Mouse (Mus musculus): ENCODE measurements around the gene Mettl18. TPM values are rescaled to one million over a fixed set of nuclear protein-coding genes. Genes with fewer than 3 reads are reported as not detected.
A peak's percentile ranks its signal among the peaks of the same experiment; 100 is the strongest.
"Not testable (repeated sequence)": the region's sequence is repeated elsewhere in the genome, so short reads cannot be mapped to it uniquely, and the experiment has no call there.

Mettl18 gene
- 1 to 10 TPM; 2.9 to 3.5 TPM for total RNA-seq (2021)
- long read RNA-seq, experiment 1, partial matches to known transcripts = 0 of 4 reads
- long read RNA-seq, experiment 1, other reads (novel, unspliced or antisense) = 0 of 4 reads
- long read RNA-seq, experiment 2, partial matches to known transcripts = 0 of 2 reads
- long read RNA-seq, experiment 2, other reads (novel, unspliced or antisense) = 0 of 2 reads

DNA sequence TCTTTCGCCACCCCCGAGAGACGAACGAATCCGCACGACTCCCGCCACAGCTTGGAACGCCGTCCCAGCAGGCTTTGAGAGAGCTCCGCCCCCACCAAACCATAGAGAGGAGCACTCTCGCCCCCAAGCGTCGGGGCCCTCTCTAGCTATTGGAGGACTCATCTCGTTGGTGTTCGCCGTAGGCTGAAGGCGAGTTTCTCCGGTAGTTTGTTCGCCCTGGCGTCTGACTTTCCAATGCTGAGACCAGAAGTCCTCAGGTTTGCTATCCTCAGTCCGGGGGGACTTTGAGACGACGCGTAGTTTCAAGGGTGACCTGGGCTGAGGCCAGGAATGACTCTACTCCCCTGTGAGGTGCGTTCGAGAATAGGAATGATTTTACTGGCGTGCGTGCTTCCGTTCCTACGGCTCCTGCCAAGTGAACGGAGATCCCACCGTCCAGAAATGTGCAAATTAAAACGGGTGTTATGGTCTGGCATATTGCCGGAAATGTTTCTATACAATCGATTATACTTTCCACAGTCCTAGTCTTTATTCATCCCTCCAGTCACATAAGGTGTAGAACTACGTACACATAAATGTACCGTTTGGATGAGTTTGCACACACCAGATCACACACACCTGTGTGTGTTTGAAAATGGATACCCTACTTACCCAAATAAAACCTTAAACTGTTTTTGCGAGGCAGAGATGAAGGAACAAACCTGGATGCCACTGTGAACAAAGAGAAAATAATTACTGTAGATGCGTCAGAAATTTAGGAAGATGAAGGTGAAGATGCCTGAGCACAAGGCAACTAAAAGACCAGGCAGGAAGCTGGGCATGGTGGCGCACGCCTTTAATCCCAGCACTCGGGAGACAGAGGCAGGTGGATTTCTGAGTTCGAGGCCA is at the start of gene Mettl18, which contains the start of gene BC055324:
TSS of gene Mettl18 (plus strand) at position 169 of the 888 bp plus-strand sequence.
TSS of gene BC055324 (minus strand) at position 76 of the 888 bp plus-strand sequence.
- peak; percentile 88 to 91 for DNase-seq
- intact Hi-C loops (cut with DNase I) = loop anchor here (5.0 kb wide), 1 partner anchor 63 kb away; no protein-coding TSS in a partner anchor

DNA sequence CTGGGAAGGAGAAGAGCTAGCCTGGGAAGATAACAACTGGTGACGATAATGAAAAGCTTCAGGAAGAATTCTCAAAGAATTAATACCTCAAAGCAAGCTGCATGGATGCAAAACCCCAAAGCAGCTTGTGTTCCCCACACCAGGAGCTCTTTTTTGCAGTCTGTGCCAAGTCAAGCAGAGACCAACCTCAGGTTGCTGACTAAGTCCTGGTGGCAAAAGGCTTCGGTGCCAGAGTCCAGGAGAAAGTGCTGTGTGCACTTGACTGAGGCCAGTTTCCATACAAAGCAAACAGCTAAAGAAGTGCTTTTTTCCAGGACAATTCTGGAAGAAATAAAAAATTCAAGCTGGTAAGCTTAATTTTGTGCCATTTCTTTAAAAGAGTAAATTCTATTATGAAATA is 41.3 kb upstream of the Mettl18 start:
- no peak for DNase-seq
- intact Hi-C loops (cut with DNase I) = no loop called here

DNA sequence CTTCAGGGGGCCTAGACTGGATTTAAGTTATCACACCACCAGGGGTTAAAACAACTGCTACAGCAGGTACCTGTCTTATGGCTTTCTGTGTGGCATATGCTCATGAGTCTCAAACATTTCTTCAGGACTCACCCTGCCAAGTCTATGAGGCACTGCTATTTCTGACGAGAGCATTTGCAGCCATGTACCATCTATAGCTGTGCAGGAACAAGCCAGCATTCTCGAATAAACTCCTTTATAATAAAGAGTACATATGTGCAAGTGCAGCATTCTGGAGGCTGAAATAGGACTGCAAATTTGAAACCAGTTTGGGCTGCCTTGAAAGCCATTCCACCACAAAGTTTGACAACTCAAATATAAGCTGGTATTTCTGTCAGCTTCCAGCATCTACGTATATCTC is 36.7 kb upstream of the Mettl18 start:
- intact Hi-C loops (cut with DNase I) = no loop called here
- no peak for DNase-seq

DNA sequence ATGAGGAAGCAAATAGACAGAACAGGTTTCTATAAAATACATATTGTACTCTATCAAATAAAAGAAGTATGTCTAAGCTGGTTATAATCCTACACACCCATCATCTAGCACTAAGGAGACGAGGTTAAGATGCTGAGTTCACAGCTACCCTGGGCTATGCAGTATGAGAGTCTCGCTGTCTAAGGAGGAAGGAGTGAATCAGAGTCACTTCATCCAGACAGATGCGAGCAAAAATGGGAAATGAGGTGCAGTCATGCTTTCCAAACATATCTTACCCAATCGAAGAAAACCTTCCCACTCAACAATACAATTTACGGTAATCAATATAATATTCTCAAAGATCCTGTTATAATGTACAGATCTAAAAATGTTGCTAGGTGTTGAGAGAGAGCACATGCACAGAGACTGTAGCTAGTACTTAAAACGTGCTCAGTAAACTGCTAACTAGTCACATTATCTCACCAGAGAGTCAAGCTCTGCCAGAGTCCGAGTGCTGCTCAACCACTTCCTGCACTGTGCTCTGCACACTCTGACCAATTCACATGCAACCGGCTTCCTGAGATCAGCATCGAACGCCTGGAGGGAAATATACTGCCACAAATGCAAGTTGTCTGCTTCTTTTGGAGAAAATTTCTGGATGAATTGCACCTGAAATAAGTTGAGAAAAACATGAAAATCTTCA is 30.5 kb upstream of the Mettl18 start:
- DNase-seq = no peak
- intact Hi-C loops (cut with DNase I) = no loop called here

DNA sequence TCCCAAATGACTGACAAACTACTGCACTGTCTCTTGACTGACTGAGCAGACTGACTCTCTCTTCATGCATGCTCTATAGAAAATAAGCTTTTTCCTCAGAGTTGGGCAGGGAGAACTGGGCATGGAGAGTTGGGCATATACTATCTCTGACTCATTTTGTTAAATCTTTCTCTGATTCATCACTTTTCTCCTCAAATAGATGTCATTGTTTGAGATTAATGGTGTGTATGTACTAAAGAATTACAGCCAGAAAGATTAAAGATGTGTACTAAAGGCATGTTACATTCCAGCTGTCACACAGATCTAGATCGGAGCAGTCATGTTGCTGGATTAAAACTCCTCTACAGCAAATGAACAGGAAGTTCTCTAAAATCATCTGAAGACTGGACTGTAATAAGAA is 20.2 kb upstream of the Mettl18 start:
- intact Hi-C loops (cut with DNase I) = no loop called here
- no peak for DNase-seq

DNA sequence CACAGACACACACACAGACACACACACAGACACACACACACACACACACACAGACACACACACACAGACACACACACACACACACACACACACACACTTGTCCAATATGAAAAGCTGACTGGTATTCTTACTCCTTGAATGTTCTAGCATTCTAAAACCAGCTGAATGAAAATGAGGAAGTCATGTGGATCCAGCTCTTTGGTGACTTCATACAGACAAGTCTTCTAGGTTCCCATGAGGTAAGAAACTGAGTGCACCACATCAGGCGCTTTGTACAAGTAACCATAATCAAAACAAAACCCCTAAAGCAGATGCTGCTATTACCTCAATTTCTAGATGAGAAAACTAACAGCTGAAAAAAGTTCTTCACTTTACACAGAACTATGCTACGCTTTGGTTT is 19.6 kb upstream of the Mettl18 start:
- intact Hi-C loops (cut with DNase I) = no loop called here
- DNase-seq = no peak

DNA sequence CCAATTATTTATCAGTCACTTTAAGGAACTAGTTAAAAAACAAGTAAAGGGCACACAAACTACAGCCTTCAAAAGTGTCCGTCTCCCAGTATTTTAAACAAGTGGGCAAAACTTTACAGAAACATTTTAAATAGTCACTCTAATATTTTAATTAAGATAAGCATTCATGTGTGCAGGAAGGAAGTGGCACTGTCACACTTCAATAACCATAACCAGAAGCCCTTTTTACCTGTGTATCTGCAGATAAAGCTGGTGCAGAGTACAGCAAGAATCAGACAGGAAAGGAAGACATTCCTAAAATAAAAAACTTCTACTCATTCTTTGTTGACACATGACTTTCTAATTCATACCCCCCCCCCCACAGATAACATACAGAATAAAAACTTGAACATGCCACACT is 18.2 kb upstream of the Mettl18 start:
- intact Hi-C loops (cut with DNase I) = no loop called here

DNA sequence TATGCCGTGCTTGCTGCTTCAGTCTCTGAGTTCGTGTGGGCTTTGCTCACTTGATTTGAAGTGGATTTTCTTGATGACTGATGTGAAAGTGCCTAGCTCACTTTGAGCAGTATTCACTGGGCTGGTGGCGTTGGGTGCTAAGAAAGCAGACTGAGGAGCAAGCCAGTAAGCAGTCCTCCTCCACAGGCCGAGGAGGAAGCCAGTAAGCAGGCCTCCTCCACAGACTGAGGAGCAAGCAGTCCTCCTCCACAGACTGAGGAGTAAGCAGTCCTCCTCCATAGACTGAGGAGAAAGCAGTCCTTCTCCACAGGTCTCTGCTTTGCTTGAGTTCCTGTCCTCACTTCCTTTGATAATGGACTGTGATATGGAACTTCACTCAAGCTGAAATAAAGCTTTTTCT is 2.3 kb upstream of the Mettl18 start:
- no peak for DNase-seq
- intact Hi-C loops (cut with DNase I) = no loop called here

More for the DNA sequence above, 18.2 kb upstream of the Mettl18 start:
- no peak for DNase-seq

DNA sequence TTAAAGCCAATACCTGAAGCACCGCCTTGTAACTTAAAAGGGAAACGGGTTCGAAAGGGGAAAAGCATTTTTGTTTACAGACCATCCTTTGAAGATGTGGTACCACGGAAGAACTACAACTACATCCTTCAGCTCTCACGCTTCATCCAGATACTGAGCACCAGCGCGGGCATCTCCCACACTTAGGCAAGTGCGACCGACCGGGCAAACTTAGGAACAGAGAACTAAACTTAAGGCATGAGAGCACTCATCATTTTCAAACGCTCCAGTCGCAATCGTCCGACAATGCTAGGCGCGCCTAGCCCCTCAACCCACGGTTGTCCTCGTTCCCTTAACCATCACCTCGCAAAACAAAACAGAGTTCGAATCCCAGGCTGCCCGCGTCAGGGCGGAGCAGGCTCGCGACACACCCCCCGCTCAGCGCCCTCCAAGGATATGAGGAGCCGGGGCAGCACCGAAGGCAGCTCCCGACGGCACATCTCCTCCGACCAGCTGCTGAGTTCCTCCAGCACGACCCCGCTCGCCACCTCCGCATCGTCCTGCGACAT is 442 bp upstream of the Mettl18 start:
- no peak for DNase-seq
- intact Hi-C loops (cut with DNase I) = no loop called here

DNA sequence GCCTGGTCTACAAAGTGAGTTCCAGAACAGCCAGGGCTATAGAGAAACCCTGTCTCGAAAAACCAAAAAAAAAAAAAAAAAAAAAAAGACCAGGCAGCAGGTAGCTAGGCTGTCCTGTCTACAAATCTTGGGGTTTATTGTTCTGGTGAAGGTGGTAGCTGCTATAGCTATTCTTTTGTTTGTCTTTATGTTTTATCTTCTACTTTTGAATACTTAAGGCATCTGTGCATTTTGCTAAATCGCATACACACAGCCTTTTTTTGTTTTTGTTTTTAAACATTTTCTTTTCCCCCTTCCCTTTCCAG is 872 bp downstream of the Mettl18 start:
- intact Hi-C loops (cut with DNase I) = loop anchor here (5.0 kb wide), 1 partner anchor 63 kb away; no protein-coding TSS in a partner anchor
- no peak for DNase-seq

DNA sequence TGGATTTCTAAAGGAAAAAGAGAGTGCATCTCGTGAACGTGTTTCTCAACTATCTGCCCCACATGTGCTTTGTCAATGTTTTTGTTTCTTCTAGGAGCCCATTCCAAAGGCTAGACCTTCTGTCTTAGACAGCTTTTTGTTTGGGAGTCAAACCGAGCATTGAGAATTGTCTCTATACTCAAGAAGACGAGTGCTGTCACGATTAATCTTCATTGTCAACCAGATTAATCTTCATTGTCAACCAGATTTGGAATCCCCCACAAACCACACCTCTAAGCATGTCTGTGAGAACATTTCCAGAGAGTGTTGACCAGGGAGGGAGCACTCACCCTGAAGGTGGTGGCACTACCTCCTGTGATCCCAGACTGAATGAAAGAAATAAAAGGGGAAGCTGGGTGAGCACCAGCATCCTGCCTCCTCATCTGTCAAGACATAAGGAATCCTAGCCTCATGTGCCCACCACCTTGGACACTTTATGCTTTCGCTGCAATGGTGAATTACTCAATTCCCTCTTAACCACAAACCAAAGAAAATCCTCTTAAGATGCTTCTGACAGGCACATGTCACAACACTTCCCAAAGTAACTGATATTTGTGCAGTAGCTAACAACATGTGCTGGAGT is 7.3 kb downstream of the Mettl18 start:
- no peak for DNase-seq
- intact Hi-C loops (cut with DNase I) = no loop called here

DNA sequence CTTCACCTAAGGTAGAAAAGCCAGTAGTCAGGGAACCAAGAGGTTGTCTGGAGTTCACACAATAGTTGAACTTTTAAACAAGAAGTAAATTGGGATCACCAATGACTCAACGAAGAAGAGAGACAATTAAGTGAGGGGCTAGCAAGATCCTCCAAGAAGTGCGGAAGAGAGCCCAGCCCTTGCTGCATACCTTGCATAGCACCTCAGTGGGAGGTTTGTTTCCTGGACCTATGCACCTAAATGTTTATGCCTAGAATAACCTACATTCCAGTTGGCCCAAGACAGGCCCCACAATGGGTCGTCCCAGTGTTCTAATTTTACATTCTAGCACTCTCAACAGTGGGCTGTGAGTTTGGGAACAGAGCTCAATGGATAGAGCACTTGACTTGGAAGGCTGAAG is 9.6 kb downstream of the Mettl18 start:
- intact Hi-C loops (cut with DNase I) = no loop called here
- DNase-seq = no peak

DNA sequence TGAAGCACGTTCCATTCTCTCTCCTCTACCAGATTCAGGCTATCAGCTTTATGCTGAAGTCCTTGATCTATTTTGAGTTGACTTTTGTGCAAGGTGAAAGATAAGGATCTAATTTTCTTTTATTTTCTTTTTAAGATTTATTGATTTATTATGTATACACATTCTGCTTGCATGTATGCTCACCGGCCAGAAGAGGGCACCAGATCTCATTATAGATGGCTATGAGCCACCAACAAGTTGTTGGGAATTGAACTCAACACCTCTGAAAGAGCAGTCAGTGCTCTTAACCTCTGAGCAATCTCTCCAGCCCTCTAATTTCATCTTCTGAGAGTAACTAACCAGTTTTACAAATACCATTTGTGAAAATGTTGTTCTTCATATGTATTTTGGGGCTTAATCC is 14.5 kb downstream of the Mettl18 start:
- DNase-seq = peak; percentile 23 to 44
- intact Hi-C loops (cut with DNase I) = loop anchor here (1.0 kb wide), 1 partner anchor 129 kb away; no protein-coding TSS in a partner anchor

DNA sequence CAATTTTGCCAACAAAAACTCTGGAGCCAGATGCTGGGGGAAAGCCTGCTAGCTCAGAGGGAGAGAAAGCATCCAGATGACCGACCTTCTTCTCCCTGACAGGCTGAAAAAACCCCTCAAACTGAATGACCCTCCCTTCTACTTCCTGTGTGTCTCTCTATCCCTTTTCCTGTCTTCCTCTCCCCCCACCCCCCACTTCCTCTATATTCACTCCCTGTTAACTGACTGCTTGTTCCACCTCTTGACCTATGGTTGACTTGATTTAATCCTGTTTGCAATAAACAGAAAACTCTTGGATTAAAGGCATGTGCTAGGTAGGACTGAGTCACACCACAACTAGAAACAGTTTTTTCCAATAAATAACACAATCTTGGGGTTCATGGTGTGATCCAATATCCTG is 19.9 kb downstream of the Mettl18 start:
- no peak for DNase-seq
- intact Hi-C loops (cut with DNase I) = loop anchor here (5.0 kb wide), 1 partner anchor 43 kb away; no protein-coding TSS in a partner anchor

DNA sequence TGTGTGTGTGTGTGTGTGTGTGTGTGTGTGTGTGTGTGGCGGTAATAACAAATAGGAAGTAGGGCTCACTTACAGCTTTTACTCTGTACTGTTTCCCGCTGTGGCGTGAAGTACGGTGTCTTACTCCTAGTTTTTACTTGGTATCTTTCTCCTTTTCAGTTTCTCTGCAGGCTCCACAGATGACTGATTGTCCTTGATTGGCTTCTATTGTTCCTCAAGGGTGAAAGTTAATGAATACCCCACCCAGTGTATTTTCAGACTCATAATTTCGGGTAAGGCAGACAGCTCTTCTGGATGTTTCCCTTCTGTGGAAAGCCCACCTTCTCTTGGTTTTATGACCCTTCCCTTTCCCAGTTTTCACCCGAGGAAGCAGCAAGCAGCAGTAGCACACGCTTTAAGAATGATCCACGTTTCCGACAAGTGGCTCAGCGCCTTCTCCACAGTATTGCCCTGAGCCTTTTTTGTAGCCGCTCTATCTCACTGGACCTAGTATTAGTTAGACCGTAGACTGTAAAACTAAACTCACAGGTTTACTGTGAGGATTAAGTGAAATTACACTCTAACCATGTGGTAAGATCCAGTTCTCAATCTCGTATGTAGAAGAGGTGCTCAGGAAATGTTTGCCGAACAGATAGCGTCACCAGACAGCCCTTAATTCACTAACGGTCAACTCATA is 23.7 kb downstream of the Mettl18 start:
- intact Hi-C loops (cut with DNase I) = no loop called here
- DNase-seq = no peak

DNA sequence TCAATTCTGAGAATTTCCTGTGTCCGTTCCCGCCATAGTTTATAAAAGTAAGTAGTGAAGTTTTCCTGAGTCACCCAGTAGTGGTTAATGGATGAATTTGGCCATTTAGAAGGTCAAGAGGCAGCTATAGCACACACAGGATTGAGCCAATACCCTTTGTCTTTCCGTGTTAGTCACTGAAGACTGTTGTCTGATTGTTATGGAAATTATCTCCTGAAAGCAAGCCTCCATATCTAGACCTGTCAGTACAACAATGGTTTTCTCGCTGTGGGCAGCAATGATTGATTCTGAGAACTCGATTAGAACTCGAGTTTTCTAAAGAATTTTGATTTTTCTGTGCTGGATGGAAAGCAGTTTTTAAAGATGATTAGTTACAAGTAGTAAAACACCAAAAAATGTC is 25.1 kb downstream of the Mettl18 start:
- intact Hi-C loops (cut with DNase I) = no loop called here
- DNase-seq = no peak

DNA sequence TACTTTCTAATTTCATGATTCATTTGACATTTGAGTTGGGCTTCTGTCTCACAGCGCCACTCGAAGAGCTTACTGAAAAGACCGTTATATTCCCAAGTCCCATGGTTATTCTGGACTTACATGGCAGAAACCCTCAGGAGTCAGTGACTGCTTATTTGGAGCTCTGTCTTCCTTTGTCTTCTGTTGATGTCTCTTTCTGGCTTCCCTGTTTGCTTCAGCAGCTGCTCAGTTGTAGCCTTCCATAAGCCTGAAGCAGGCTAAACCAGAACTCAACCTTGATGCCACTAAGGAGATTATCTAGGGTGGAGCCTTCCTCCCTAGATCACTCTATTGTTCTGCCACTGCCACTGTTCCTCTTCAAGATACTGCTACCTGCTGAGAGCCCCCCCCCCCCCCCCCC is 26.1 kb downstream of the Mettl18 start:
- DNase-seq; intact Hi-C loops (cut with DNase I): not testable (repeated sequence)

DNA sequence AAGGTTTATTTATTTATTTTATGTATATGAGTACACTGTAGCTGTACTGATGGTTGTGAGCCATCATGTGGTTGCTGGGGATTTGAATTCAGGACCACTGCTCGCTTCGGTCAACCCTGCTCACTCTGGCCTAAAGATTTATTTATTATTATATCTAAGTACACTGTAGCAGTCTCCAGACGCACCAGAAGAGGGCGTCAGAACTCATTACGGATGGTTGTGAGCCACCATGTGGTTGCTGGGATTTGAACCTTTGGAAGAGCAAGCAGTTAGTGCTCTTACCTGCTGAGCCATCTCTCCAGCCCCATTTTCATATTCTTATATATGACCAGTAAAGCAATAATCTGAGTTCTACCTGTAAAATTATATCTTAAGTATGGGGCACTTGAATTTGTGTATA is 27.4 kb downstream of the Mettl18 start:
- intact Hi-C loops (cut with DNase I) = not testable (repeated sequence)

DNA sequence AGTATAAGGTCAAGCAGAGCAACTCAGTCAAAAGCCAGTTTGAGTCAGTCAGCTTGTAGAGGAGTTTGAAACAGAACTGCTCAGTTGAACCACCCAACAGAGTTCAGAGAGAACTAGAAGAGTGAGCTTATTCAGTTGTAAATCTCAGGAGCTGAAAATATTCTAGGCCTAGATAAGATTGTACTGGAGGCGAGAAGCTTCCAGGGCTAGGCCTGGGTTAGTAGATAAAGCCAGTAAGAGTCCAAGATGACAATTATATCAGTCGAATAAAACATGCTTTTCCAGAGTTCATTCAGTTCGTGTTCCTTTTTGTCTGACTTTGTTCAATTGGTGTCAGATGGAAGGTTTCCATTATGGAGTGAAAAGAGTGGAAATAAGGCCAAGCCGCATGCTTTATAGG is 31.0 kb downstream of the Mettl18 start:
- DNase-seq = no peak
- intact Hi-C loops (cut with DNase I) = no loop called here

More for the DNA sequence above, 27.4 kb downstream of the Mettl18 start:
- not testable (repeated sequence) for DNase-seq

DNA sequence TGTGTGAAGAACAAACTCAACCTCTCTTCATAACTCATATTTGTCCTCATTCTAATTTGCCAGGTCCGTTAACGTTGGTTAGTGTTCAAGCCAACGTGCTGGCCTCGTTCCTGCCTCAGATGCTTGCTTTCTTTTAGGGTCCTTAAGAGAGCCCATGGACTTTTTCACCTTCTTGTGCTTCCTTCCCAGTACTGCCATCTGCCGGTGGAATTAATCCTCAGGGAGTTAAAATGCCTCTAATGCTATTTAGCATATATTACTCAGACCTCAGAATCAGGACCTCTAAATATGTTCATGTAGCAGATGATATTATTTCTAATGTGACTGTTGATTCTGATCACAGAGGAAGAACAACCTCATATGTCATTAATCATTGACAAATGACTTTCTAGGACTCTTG is 32.7 kb downstream of the Mettl18 start:
- peak in 1 of 2 experiments; percentile 26 for DNase-seq
- intact Hi-C loops (cut with DNase I) = no loop called here

Measured in heart, postnatal 14 days (tissue).